Mouse (Mus musculus) embryonic fibroblast, embryonic 13.5 days (primary cell): ENCODE data around the gene B4galt4. TPM values are rescaled to one million over a fixed set of nuclear protein-coding genes. Genes with fewer than 3 reads are reported as not detected.

ENCODE experiments used
- H3K27ac ChIP-seq: 2 replicates; pipeline ENCODE4 v1.5.1; 2012; ENCODE audit warnings: low read length, control low read depth, inconsistent platforms; ENCODE audit not compliant: insufficient read depth
- H3K4me1 ChIP-seq: 2 replicates; pipeline ENCODE4 v1.6.1; 2011; ENCODE audit warnings: low read length; ENCODE audit not compliant: control insufficient read depth, insufficient read depth
- H3K4me3 ChIP-seq: 2 replicates; pipeline ENCODE4 v1.5.1; 2011; ENCODE audit warnings: mild to moderate bottlenecking, control low read depth, low read length; ENCODE audit not compliant: insufficient read depth
- CTCF ChIP-seq: IDR thresholded peaks from 2 replicates; pipeline ENCODE4 v1.5.1; 2011; ENCODE audit warnings: mild to moderate bottlenecking, control low read depth, low read length, moderate library complexity, borderline replicate concordance; ENCODE audit not compliant: insufficient read depth
- POLR2A ChIP-seq: IDR thresholded peaks from 2 replicates; pipeline ENCODE4 v1.6.1; 2011; ENCODE audit warnings: low read depth, mild to moderate bottlenecking, control low read depth, low read length, moderate library complexity
- polyA plus RNA-seq: library from polyadenylated mRNA; stranded (reverse); fragments of >200 nt; gene quantifications from 2 replicates; pipeline ENCODE4 v1.2.4, GENCODE M21; 2011; ENCODE audit warnings: low read depth; ENCODE audit not compliant: missing spikeins, insufficient read length

The B4galt4 gene
- polyA plus RNA-seq, 1 experiment, result 12.0 TPM

GRCm38 (mm10) chr16:38766671-38767070 lies 24.6 kb downstream of the B4galt4 start:
- Histone ChIP-seq H3K4me1 (no peaks in the 10 kb centered on the region), H3K4me3 (no peak overlapping the region), H3K27ac (no peak overlapping the region)
- TF ChIP-seq CTCF, result no peak
- TF ChIP-seq POLR2A, result no peak

- H3K27ac ChIP-seq, result no peak overlapping the region
- H3K4me1 ChIP-seq, result no peaks in the 10 kb centered on the region
- TF ChIP-seq CTCF (no peak), POLR2A (no peak)
- no peak overlapping the region for H3K4me3 ChIP-seq
Observed at GRCm38 (mm10) chr16:38767761-38768160, 25.7 kb downstream of the B4galt4 start.

GRCm38 (mm10) chr16:38768386-38768785 lies 26.3 kb downstream of the B4galt4 start:
- TF ChIP-seq CTCF (no peak), POLR2A (no peak)
- Histone ChIP-seq H3K4me3 (no peak overlapping the region), H3K27ac (no peak overlapping the region), H3K4me1 (no peaks in the 10 kb centered on the region)

GRCm38 (mm10) chr16:38769529-38769928 lies 27.5 kb downstream of the B4galt4 start:
- H3K4me3 ChIP-seq, result no peak overlapping the region
- TF ChIP-seq CTCF (no peak), POLR2A (no peak)

GRCm38 (mm10) chr16:38771145-38771544 lies 29.1 kb downstream of the B4galt4 start:
- H3K4me3 ChIP-seq, result no peak overlapping the region
- TF ChIP-seq CTCF, result no peak
- no peak for TF ChIP-seq POLR2A
- H3K4me1 ChIP-seq, result no peaks in the 10 kb centered on the region
- no peak overlapping the region for H3K27ac ChIP-seq

More at GRCm38 (mm10) chr16:38769529-38769928, 27.5 kb downstream of the B4galt4 start:
- no peaks in the 10 kb centered on the region for H3K4me1 ChIP-seq
- no peak overlapping the region for H3K27ac ChIP-seq

- TF ChIP-seq POLR2A (no peak), CTCF (no peak)
- H3K4me3 ChIP-seq, result no peak overlapping the region
- H3K27ac ChIP-seq, result no peak overlapping the region
Observed at GRCm38 (mm10) chr16:38772906-38773496, 30.9 kb downstream of the B4galt4 start.

GRCm38 (mm10) chr16:38774964-38775746 lies 33.1 kb downstream of the B4galt4 start:
- no peak overlapping the region for H3K27ac ChIP-seq

More at GRCm38 (mm10) chr16:38772906-38773496, 30.9 kb downstream of the B4galt4 start:
- H3K4me1 ChIP-seq, result no peaks in the 10 kb centered on the region

GRCm38 (mm10) chr16:38776342-38776741 lies 34.3 kb downstream of the B4galt4 start:
- H3K27ac ChIP-seq, result no peak overlapping the region
- no peaks in the 10 kb centered on the region for H3K4me1 ChIP-seq
- no peak for TF ChIP-seq CTCF
- TF ChIP-seq POLR2A, result no peak
- H3K4me3 ChIP-seq, result no peak overlapping the region

More at GRCm38 (mm10) chr16:38774964-38775746, 33.1 kb downstream of the B4galt4 start:
- TF ChIP-seq CTCF (no peak), POLR2A (no peak)
- no peaks in the 10 kb centered on the region for H3K4me1 ChIP-seq
- H3K4me3 ChIP-seq, result no peak overlapping the region

- Histone ChIP-seq H3K4me3 (no peak overlapping the region), H3K4me1 (peaks cover 5% of the 10 kb centered on the region; the same call in 1 of the 2 replicates), H3K27ac (no peak overlapping the region)
- TF ChIP-seq CTCF (no peak), POLR2A (no peak)
Observed at GRCm38 (mm10) chr16:38780960-38781572, 39.0 kb downstream of the B4galt4 start.
